Comparison of ENCODE assay signal across 29 mouse cellular contexts in genomic region chr12:24615140-24615539, GRCm38 (mm10). TPM values are rescaled to one million over a fixed set of nuclear protein-coding genes. Genes with fewer than 3 reads are reported as not detected.
DNase-seq lines count a peak whose midpoint lies in the region; ATAC-seq and TF ChIP-seq lines count a peak whose summit lies in the region.
"Had no signal": no experiment of that assay in that cellular context is flagged by ENCODE, and none has a peak within 500 bp of the region (broad histone marks: within the 10 kb centered on the region; RNA-seq: fewer than 3 reads in every experiment).

No protein-coding gene starts in this region.

- H3K4me1 ChIP-seq in kidney, adult 2 months (ENCODE audit: control insufficient read depth, insufficient read depth, low read length), result peaks cover 4% of the 10 kb centered on the region
- H3K4me1 ChIP-seq in liver, adult 2 months (ENCODE audit: control insufficient read depth, insufficient read depth, low read length), result peaks cover 9% of the 10 kb centered on the region
- H3K4me1 ChIP-seq in liver, embryonic 11.5 days (replicated peaks; ENCODE audit: control insufficient read depth, insufficient read depth, low read length), result no peaks in the 10 kb centered on the region
- H3K4me1 ChIP-seq: heart, embryonic 13.5 days; hindbrain, embryonic 15.5 days; limb, embryonic 10.5 days; limb, embryonic 15.5 days; midbrain, embryonic 10.5 days; midbrain, embryonic 15.5 days; neural tube, embryonic 15.5 days had no signal

- H3K4me3 ChIP-seq in kidney, adult 2 months (ENCODE audit: insufficient read depth, low read depth, low read length), result no peak overlapping the region
- no peak overlapping the region for H3K4me3 ChIP-seq in liver, adult 2 months (ENCODE audit: insufficient read depth, low read depth, low read length)
- H3K4me3 ChIP-seq in liver, embryonic 11.5 days (ENCODE audit: low read depth, low read length), result no peak overlapping the region
- H3K4me3 ChIP-seq: erythroblast, embryonic 14.5 days; heart, embryonic 13.5 days; hindbrain, embryonic 15.5 days; limb, embryonic 10.5 days; limb, embryonic 15.5 days; midbrain, embryonic 10.5 days; midbrain, embryonic 15.5 days; neural tube, embryonic 15.5 days had no signal

- no peak overlapping the region for H3K4me2 ChIP-seq in liver, embryonic 11.5 days
- H3K4me2 ChIP-seq: heart, embryonic 13.5 days; hindbrain, embryonic 15.5 days; limb, embryonic 15.5 days; midbrain, embryonic 15.5 days; neural tube, embryonic 15.5 days had no signal

- no peak overlapping the region for H3K9ac ChIP-seq in liver, adult 2 months (ENCODE audit: low read depth, low read length)
- H3K9ac ChIP-seq in liver, embryonic 11.5 days (ENCODE audit: low read depth, low read length), result no peak overlapping the region
- H3K9ac ChIP-seq: heart, embryonic 13.5 days; hindbrain, embryonic 15.5 days; limb, embryonic 15.5 days; liver, postnatal 0 days; midbrain, embryonic 15.5 days; neural tube, embryonic 15.5 days had no signal

- peak; percentile 65 for DNase-seq in kidney, adult 2 months
- no peak for DNase-seq in kidney, postnatal 4 days
- peak; percentile 71 for DNase-seq in liver, adult 2 months (ENCODE audit: extremely low read depth, low read depth, low spot score)
- DNase-seq in liver, embryonic 11.5 days (ENCODE audit: low spot score), result no peak
- DNase-seq in kidney, postnatal 36 days, result peak; percentile 36 to 58
- peak; percentile 36 for DNase-seq in yolk sac, embryonic 10.5 days (ENCODE audit: low spot score)
- no peak for DNase-seq in layer of hippocampus, postnatal 10 days (ENCODE audit: low spot score in 2 of 2)
- DNase-seq: adrenal gland, postnatal 14 days; cerebellum, adult 11-12 months; cerebellum, postnatal 14 days; gastrocnemius, postnatal 10 days; heart, postnatal 10 days; liver, postnatal 0 days; lung, postnatal 14 days; retina, postnatal 1 day; right cerebral cortex, postnatal 14 days; thymus, adult 18-20 months; thymus, postnatal 25 days had no signal

- no peak for TF ChIP-seq POLR2A in kidney, adult 2 months (IDR thresholded peaks at IDR 0.05; ENCODE audit: low read depth, low read length)
- TF ChIP-seq POLR2A in liver, adult 2 months (IDR thresholded peaks at IDR 0.05; ENCODE audit: extremely low read depth, insufficient read depth, low read length), result no peak

- TF ChIP-seq CTCF in kidney, adult 2 months (conservative IDR thresholded peaks at IDR 0.05; ENCODE audit: insufficient read depth, insufficient read length, low read depth, low read length), result no peak
- no peak for TF ChIP-seq CTCF in liver, adult 2 months (IDR thresholded peaks at IDR 0.05; ENCODE audit: low read depth, low read length)

- no peak overlapping the region for H3K27ac ChIP-seq in kidney, adult 2 months (ENCODE audit: insufficient read depth, low read depth, low read length)
- peak overlapping the region; percentile 21; the same call in 1 of the 2 replicates for H3K27ac ChIP-seq in liver, adult 2 months (replicated peaks; ENCODE audit: insufficient read depth, low read depth, low read length)
- no peak overlapping the region for H3K27ac ChIP-seq in liver, embryonic 11.5 days (ENCODE audit: low read depth, low read length)
- H3K27ac ChIP-seq: heart, embryonic 13.5 days; hindbrain, embryonic 15.5 days; limb, embryonic 10.5 days; limb, embryonic 15.5 days; midbrain, embryonic 10.5 days; midbrain, embryonic 15.5 days; neural tube, embryonic 15.5 days had no signal

- no peaks in the 10 kb centered on the region for H3K9me3 ChIP-seq in liver, embryonic 11.5 days (ENCODE audit: control insufficient read depth, low read length)
- H3K9me3 ChIP-seq: heart, embryonic 13.5 days; hindbrain, embryonic 15.5 days; limb, embryonic 10.5 days; limb, embryonic 15.5 days; midbrain, embryonic 10.5 days; midbrain, embryonic 15.5 days; neural tube, embryonic 15.5 days had no signal

- no peaks in the 10 kb centered on the region for H3K27me3 ChIP-seq in kidney, adult 2 months (replicated peaks; ENCODE audit: control insufficient read depth, insufficient read depth, low read length)
- no peaks in the 10 kb centered on the region for H3K27me3 ChIP-seq in liver, adult 2 months (ENCODE audit: control insufficient read depth, insufficient read depth, low read length)
- no peaks in the 10 kb centered on the region; the same call in 1 of the 2 replicates for H3K27me3 ChIP-seq in liver, embryonic 11.5 days (replicated peaks; ENCODE audit: control insufficient read depth, insufficient read depth, low read length)
- H3K27me3 ChIP-seq: heart, embryonic 13.5 days; hindbrain, embryonic 15.5 days; limb, embryonic 15.5 days; midbrain, embryonic 15.5 days; neural tube, embryonic 15.5 days; Patski had no signal

- H3K79me2 ChIP-seq in liver, adult 2 months (ENCODE audit: control insufficient read depth, insufficient read depth, low read length), result no peaks in the 10 kb centered on the region

- ATAC-seq in liver, embryonic 11.5 days (replicated peaks; ENCODE audit: low FRiP score), result no peak
- ATAC-seq: forebrain, embryonic 16.5 days; inflammation-experienced regulatory T-cells, adult 6 months; liver, postnatal 0 days; midbrain, embryonic 15.5 days; Patski had no signal

- WGBS in kidney, adult 2 months, result 23% methylated on average over 3 of the region's 3 CpGs
- 33% methylated on average over 3 of the region's 3 CpGs for WGBS in liver, adult 2 months
- 64% methylated on average over 3 of the region's 3 CpGs for WGBS in liver, embryonic 11.5 days

- no peaks in the 10 kb centered on the region for H3K36me3 ChIP-seq in kidney, adult 2 months (ENCODE audit: control insufficient read depth, insufficient read depth, low read length)
- H3K36me3 ChIP-seq in liver, adult 2 months (ENCODE audit: control insufficient read depth, insufficient read depth, low read length), result no peaks in the 10 kb centered on the region
- no peaks in the 10 kb centered on the region for H3K36me3 ChIP-seq in liver, embryonic 11.5 days (ENCODE audit: control insufficient read depth, insufficient read depth, low read length)
- H3K36me3 ChIP-seq: hindbrain, embryonic 15.5 days; limb, embryonic 10.5 days; limb, embryonic 15.5 days; midbrain, embryonic 10.5 days; midbrain, embryonic 15.5 days; neural tube, embryonic 15.5 days had no signal

RNA-seq across cellular contexts. Expression of gene Klf11, which starts 35.9 kb away (rescaled TPM):
- polyA plus RNA-seq in kidney, adult 2 months (2012; rRNA removed), result 8.4 and 8.5 TPM in 2 replicates
- total RNA-seq in liver, adult 2 months (2014; rRNA removed), result 5.9 and 9.9 TPM in 2 replicates
- 2.8 and 3.5 TPM in 2 replicates for polyA plus RNA-seq in liver, adult 2 months (2012; rRNA removed)
- 8.7 and 12.1 TPM in 2 replicates for polyA plus RNA-seq in liver, embryonic 11.5 days (2014; fragmentation: Nextera tagmentation; extraction: Ambion mirVana)
- 1 to 10 TPM; 7.4 to 8.3 TPM for total RNA-seq in layer of hippocampus, postnatal 10 days (2021)

RNA-seq across cellular contexts. Expression of gene Grhl1, which starts 43.1 kb away (rescaled TPM):
- polyA plus RNA-seq in kidney, adult 2 months (2012; rRNA removed), result 0.67 and 0.72 TPM in 2 replicates
- 0.28 and 0.40 TPM in 2 replicates for total RNA-seq in liver, adult 2 months (2014; rRNA removed)
- 0.17 and 0.42 TPM in 2 replicates for polyA plus RNA-seq in liver, adult 2 months (2012; rRNA removed)
- polyA plus RNA-seq in liver, embryonic 11.5 days (2014; fragmentation: Nextera tagmentation; extraction: Ambion mirVana), result 0.36 and 0.42 TPM in 2 replicates
- 10 to 100 TPM; 16.4 to 17.2 TPM for total RNA-seq in layer of hippocampus, postnatal 10 days (2021)

Comparison
In these comparisons a context has a peak if more than half of its experiments do, and no peak if none do; other contexts are left out.
1. DNase-seq: peak in kidney, adult 2 months (single experiment), liver, adult 2 months (single experiment), kidney, postnatal 36 days (2 of 2) and yolk sac, embryonic 10.5 days (single experiment); none in kidney, postnatal 4 days (0 of 2), liver, embryonic 11.5 days (single experiment) and layer of hippocampus, postnatal 10 days (0 of 2).